Mouse (Mus musculus) large intestine, adult 2 months (tissue): Measurements from ENCODE around the gene Olfr106-ps. TPM values are rescaled to one million over a fixed set of nuclear protein-coding genes. Genes with fewer than 3 reads are reported as not detected.

Experiments
- DNase-seq: peaks from one replicate; pipeline ENCODE4 v3.0.0-alpha.2; 2012; ENCODE audit warnings: low read depth, low spot score
- WGBS: fragments of 180-500 bp; shearing (Covaris S2); methylation state at CpG from one replicate; pipeline ENCODE4 v1.1.7; 2018; 5-methylcytosine and 5-hydroxymethylcytosine counted together
- polyA plus RNA-seq: library from polyadenylated mRNA; depleted of rRNA; stranded (reverse); fragments of >200 nt; gene quantifications from 2 replicates; pipeline ENCODE4 v1.2.3, GENCODE M21; 2012; rRNA removed

Olfr106-ps gene
- not detected in 2 replicates for polyA plus RNA-seq

GRCm38 (mm10) chr17:37390093-37390492 lies at the start of gene Olfr106-ps:
TSS of gene Olfr106-ps (plus strand) at chr17:37390393.
- 61% methylated on average over 1 of the region's 1 CpGs for WGBS

GRCm38 (mm10) chr17:37359282-37359681 lies 30.9 kb upstream of the Olfr106-ps start, which contains the start of gene Olfr104-ps:
TSS of gene Olfr104-ps (plus strand) at chr17:37359582.
- no peak for DNase-seq

More at GRCm38 (mm10) chr17:37390093-37390492, at the start of gene Olfr106-ps:
- no peak for DNase-seq

- no peak for DNase-seq
Observed at GRCm38 (mm10) chr17:37378733-37379132, 11.5 kb upstream of the Olfr106-ps start, which contains the start of gene Olfr105-ps. TSS of gene Olfr105-ps (plus strand) at chr17:37379033.

GRCm38 (mm10) chr17:37398926-37399325 lies 8.7 kb downstream of the Olfr106-ps start, which contains the start of gene Olfr107:
TSS of gene Olfr107 (plus strand) at chr17:37399226.
- 83% methylated on average over 3 of the region's 3 CpGs for WGBS

GRCm38 (mm10) chr17:37413380-37413779 lies 23.2 kb downstream of the Olfr106-ps start:
- DNase-seq, result no peak

More at GRCm38 (mm10) chr17:37398926-37399325, 8.7 kb downstream of the Olfr106-ps start, which contains the start of gene Olfr107:
- DNase-seq, result no peak

- WGBS, result 86% methylated on average over 1 of the region's 1 CpGs
- DNase-seq, result no peak
Observed at GRCm38 (mm10) chr17:37445180-37445579, 55.0 kb downstream of the Olfr106-ps start, which contains the start of gene Olfr108. TSS of gene Olfr108 (plus strand) at chr17:37445480.

Other genes with a start within 250 kb of the Olfr106-ps start
- gene Olfr93, start 228.9 kb upstream of the Olfr106-ps start, polyA plus RNA-seq, result not detected in 2 replicates
- gene Ubd, start 196.5 kb upstream of the Olfr106-ps start, polyA plus RNA-seq, result 12.6 and 18.4 TPM in 2 replicates
- gene Olfr94, start 189.4 kb upstream of the Olfr106-ps start, polyA plus RNA-seq, result not detected in 2 replicates
- gene Olfr95, start 177.3 kb upstream of the Olfr106-ps start, polyA plus RNA-seq, result not detected in 2 replicates
- gene Olfr96, start 170.2 kb upstream of the Olfr106-ps start, polyA plus RNA-seq, result not detected in 2 replicates
- not detected in 2 replicates for gene Olfr97, start 153.1 kb upstream of the Olfr106-ps start, polyA plus RNA-seq
- gene Olfr98, start 126.6 kb upstream of the Olfr106-ps start, polyA plus RNA-seq, result not detected in 2 replicates
- 9.6 and 9.8 TPM in 2 replicates for gene H2-M3, start 120.2 kb upstream of the Olfr106-ps start, polyA plus RNA-seq
- not detected in 2 replicates for gene Olfr99, start 106.9 kb upstream of the Olfr106-ps start, polyA plus RNA-seq
- gene Olfr101, start 86.1 kb upstream of the Olfr106-ps start, polyA plus RNA-seq, result not detected in 2 replicates
- gene Olfr102, start 73.3 kb upstream of the Olfr106-ps start, polyA plus RNA-seq, result not detected in 2 replicates
- not detected in 2 replicates for gene Olfr103, start 50.7 kb upstream of the Olfr106-ps start, polyA plus RNA-seq
- not detected in 2 replicates for gene Olfr104-ps, start 30.8 kb upstream of the Olfr106-ps start, polyA plus RNA-seq
- not detected in 2 replicates for gene Olfr105-ps, start 11.4 kb upstream of the Olfr106-ps start, polyA plus RNA-seq
- not detected in 2 replicates for gene Olfr107, start 8.8 kb downstream of the Olfr106-ps start, polyA plus RNA-seq
- gene Olfr108, start 55.1 kb downstream of the Olfr106-ps start, polyA plus RNA-seq, result not detected in 2 replicates
- not detected in 2 replicates for gene Olfr109, start 68.5 kb downstream of the Olfr106-ps start, polyA plus RNA-seq
- 1.8 and 2.3 TPM in 2 replicates for gene H2-M2, start 93.2 kb downstream of the Olfr106-ps start, polyA plus RNA-seq
- not detected in 2 replicates for gene Olfr110, start 102.1 kb downstream of the Olfr106-ps start, polyA plus RNA-seq
- gene Olfr111, start 117.6 kb downstream of the Olfr106-ps start, polyA plus RNA-seq, result 0.07 TPM in 1 of 2 replicates, not detected in the other
- gene Olfr112, start 179.1 kb downstream of the Olfr106-ps start, polyA plus RNA-seq, result not detected in 2 replicates
- gene Olfr113, start 187.3 kb downstream of the Olfr106-ps start, polyA plus RNA-seq, result not detected in 2 replicates
- not detected in 2 replicates for gene Olfr114, start 202.3 kb downstream of the Olfr106-ps start, polyA plus RNA-seq
- gene Olfr115, start 236.7 kb downstream of the Olfr106-ps start, polyA plus RNA-seq, result not detected in 2 replicates
- gene Olfr116, start 236.8 kb downstream of the Olfr106-ps start, polyA plus RNA-seq, result not detected in 2 replicates